Mouse (Mus musculus) gastrocnemius, postnatal 4 days (tissue): ENCODE results near the gene Hist1h2bn. TPM values are rescaled to one million over a fixed set of nuclear protein-coding genes. Genes with fewer than 3 reads are reported as not detected.
A peak's percentile ranks its signal among the peaks of the same experiment; 100 is the strongest.
"Not testable (repeated sequence)": the region's sequence is repeated elsewhere in the genome, so short reads cannot be mapped to it uniquely, and the experiment has no call there.

Experiments used
- DNase-seq, 2 experiments: peaks; one replicate each; pipeline ENCODE4 v3.0.0; 2021 to 2022; ENCODE audit warnings: low spot score in 2 of 2, mixed read lengths in 2 of 2
- total RNA-seq, 2 experiments: library from RNA; stranded (reverse); gene quantifications; 2 replicates each; pipeline ENCODE4 v1.2.3; 2021

Hist1h2bn gene
- total RNA-seq, 2 experiments from 2014 or later: 211 to 286 TPM

- no peak for DNase-seq
Observed at GRCm38 (mm10) chr13:21727948-21728572, 25.9 kb upstream of the Hist1h2bn start.

- DNase-seq: no peak
Observed at GRCm38 (mm10) chr13:21729544-21729943, 24.4 kb upstream of the Hist1h2bn start.

- no peak for DNase-seq
Observed at GRCm38 (mm10) chr13:21733466-21733865, 20.5 kb upstream of the Hist1h2bn start.

- DNase-seq: peak; percentile 59 to 77
Observed at GRCm38 (mm10) chr13:21734010-21734905, 19.7 kb upstream of the Hist1h2bn start.

GRCm38 (mm10) chr13:21734906-21735767 is 18.8 kb upstream of the Hist1h2bn start, which contains the start of gene Hist1h4j:
Gene Hist1h4j, plus strand, starts transcription at chr13:21735064.
- peak; percentile 31 to 71 for DNase-seq

- DNase-seq: no peak
Observed at GRCm38 (mm10) chr13:21745006-21745405, 8.9 kb upstream of the Hist1h2bn start.

GRCm38 (mm10) chr13:21749387-21750158 is 4.3 kb upstream of the Hist1h2bn start:
- DNase-seq: no peak

- DNase-seq: peak; percentile 79 to 91
Observed at GRCm38 (mm10) chr13:21750159-21751017, 3.5 kb upstream of the Hist1h2bn start, which contains the start of gene Hist1h4k. Gene Hist1h4k, minus strand, starts transcription at chr13:21750505.

- no peak for DNase-seq
Observed at GRCm38 (mm10) chr13:21751417-21751816, 2.5 kb upstream of the Hist1h2bn start.

GRCm38 (mm10) chr13:21751827-21752226 is 2.1 kb upstream of the Hist1h2bn start:
- no peak for DNase-seq

- DNase-seq: no peak
Observed at GRCm38 (mm10) chr13:21752356-21752755, 1.6 kb upstream of the Hist1h2bn start.

GRCm38 (mm10) chr13:21753051-21753523 is 836 bp upstream of the Hist1h2bn start:
- no peak for DNase-seq

GRCm38 (mm10) chr13:21754294-21755001 is 525 bp downstream of the Hist1h2bn start:
- DNase-seq: not testable (repeated sequence)

GRCm38 (mm10) chr13:21755707-21756106 is 1.8 kb downstream of the Hist1h2bn start:
- DNase-seq: no peak

- DNase-seq: peak in 1 of 2 experiments; percentile 60
Observed at GRCm38 (mm10) chr13:21778814-21779766, 25.2 kb downstream of the Hist1h2bn start.

GRCm38 (mm10) chr13:21779767-21780731 is 26.1 kb downstream of the Hist1h2bn start, which contains the start of gene Hist1h1b:
Gene Hist1h1b, minus strand, starts transcription at chr13:21780625.
- peak in 1 of 2 experiments; percentile 58 for DNase-seq
